Mouse (Mus musculus) urinary bladder, adult 18-20 months (tissue): ENCODE measurements around the gene Snrnp25.
"Not testable (repeated sequence)": the region's sequence is repeated elsewhere in the genome, so short reads cannot be mapped to it uniquely, and the experiment has no call there.

Source experiments
- DNase-seq, 2 experiments: peaks; one replicate each; pipeline ENCODE4 v3.0.0; 2022; ENCODE audit warnings: low spot score in 2 of 2, mixed read lengths in 2 of 2

Gene Snrnp25

DNA sequence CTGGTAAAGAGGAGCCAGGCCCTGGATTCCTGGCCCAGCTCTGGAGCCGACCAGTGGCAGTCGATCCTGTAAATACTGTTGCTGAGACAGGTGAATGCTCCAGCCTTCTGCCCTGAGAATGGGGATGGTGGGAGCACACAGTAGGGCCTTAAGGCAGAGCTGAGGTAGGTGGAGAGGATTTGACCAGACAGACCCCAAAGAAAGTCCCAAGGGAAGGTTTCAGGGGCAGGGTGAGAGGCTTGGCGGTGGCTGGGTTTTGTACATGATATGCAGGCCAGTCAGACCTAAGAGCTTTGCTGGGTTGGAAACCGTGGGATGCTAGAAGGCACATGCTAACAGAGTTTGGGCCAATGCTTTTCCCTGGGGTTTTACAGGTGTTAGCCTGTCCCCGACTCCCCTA is 10.6 kb upstream of the Snrnp25 start:
- no peak for DNase-seq

DNA sequence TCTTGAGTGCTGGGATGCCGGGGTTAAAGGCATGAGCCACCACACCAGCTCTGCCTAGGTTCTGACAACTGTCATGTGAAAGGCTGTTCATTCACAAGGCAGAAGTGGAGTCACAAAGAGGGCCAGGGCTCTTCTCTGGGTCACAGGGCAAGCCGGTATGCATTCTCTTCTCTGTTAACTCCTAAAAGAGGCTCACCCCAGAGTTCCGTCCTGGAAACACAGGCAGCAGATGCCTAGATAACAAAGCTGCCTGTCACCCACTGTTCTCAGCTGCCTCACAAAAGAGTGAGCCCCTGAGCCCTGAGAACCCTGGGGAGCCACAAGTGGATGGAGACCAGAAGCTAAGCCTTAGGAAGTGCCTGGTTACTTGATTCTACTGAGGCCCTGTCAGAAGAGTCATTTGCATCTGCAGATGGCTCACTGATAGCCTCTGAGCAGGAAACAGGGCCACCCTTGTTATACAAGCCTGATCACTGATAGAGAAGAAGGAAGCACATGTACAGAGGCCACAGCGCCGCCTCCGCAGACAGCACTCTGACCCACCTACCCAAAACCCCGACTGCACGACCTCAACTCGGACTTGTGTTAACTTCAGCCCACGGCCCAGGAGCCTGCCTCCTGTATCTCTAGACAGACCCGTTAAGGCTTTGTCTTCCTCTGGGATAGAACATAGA is 9.2 kb upstream of the Snrnp25 start:
- DNase-seq: no peak

DNA sequence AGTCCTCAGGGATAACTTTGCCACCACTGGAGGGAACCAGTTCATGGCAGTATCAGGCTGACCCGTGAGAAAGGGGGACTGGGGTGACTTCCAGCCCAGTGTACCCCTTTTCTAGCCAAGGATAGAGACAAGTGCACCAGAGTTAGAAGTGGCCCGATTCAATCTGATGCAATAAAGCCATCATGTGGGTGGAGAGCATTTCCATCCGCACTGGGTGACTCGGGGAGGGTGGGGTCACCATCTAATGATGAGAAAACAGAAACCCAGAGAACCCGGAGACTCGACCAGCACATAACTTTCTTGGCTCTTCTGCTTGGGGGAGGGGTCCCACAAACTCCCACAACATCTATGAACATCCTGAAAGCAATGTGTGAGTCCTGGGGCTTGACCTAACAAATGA is 8.5 kb upstream of the Snrnp25 start:
- DNase-seq: no peak

DNA sequence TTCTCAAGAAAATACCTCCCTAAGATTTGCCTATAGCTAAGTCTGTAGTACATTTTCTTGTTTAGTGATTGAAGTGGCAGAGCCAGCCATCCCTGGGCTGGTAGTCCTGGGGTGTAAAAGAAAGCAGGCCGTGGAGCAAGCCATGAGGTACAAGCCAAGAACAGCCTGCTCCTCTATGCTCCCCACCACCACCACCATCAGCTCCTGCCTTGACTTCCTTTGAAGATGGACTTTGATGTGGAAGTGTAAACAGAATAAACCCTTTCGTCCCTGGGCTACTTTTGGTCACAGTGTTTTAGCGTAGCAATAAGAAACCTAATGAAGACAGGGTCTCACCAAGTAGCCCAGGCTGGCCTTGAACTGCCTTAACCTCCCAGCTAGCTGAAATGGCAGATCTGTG is 7.4 kb upstream of the Snrnp25 start:
- no peak for DNase-seq

DNA sequence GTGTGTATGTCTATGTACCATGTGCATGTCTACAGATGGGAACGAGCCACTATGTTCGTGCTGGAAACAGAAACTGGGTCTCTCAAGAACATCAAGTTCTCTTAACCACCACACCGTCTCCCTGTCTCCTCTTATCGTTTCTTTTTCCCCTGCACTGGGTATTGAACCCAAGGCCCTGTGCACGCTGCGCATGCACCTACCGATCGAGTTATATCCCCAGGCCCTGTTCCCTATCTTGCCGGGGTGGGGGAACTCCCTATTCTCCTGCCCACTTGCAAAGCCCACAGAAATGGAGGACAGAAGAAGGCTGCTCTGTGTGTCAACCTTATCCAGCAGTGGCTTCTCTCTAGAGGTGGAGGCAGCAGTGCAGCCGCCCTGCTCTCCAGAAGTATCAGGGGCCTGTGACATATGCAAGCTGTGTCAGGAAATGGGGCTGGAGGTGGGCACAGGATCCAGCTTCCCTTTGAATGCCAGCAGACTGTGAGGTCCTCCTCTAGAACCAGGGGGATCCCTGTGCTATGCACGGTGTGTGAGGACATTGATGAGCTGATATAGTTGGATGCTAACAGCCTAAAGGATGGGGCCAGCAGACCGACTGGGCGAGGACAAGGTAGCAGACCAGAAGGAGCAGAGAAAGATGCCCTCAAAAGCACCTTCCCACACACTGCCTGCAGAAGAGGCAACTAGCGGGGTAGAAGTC is 6.8 kb upstream of the Snrnp25 start:
- no peak for DNase-seq

DNA sequence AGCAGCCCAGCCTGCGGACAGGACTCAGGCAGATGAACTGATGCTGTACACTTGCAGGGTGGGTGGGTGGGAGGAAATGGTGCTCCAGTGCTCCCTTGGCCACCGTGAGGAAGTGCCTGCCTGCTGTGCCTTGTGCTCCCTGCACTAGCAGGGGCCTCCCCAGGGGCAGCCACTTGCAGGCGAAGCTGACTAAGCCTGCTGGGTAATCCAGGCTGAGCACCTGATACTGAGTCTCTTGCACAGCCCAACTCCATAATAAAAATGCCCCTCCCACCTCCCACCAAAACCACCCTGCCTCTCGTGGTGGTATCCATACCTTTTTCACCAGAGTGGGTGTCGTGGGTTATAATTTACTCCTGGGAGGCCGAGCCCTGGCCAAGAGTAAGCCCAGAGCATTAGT is 6.0 kb upstream of the Snrnp25 start:
- DNase-seq: no peak

DNA sequence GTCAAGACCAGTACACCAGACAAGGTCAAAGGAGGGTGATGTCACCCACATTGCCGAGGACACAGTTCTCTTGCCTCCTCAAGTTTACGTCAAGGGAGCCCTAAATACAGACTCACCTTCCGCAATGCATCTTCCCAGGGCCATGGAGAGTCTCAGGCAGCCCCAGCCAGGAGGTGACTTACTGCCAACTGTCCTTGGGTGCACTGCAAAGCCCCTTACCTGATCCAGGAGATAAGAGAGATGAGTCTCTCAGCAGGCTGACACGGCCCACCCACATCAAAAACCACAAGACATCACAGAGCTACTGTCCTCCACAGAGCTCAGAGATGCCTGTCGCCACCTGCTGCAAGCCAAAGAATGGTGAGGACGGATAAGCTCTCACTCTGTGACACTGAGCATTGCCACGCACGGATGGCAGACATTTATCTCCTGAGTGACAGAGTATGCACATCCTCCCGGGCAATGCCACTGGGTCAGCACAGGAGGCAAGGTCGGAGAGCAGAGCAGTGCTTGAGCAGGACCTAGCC is 5.1 kb upstream of the Snrnp25 start, which contains the start of gene Il9r:
Gene Il9r (minus strand): TSS at position 205 of the 527 bp plus-strand sequence.
- no peak for DNase-seq

DNA sequence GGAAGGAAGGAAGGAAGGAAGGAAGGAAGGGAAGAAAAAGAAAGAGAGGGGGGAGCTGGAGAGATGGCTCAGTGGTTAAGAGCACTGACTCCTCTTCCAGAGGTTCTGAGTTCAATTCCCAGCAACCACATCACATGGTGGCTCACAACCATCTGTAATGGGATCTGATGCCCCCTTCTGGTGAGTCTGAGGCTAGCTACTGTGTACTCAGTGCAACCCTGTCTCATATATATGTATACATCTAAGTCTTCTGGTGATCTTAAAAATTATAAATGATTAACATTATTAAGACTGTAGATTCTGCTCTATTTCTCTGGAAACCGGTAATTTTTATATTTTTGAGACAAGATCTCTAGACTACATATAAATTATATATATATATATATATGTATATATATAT is 4.2 kb upstream of the Snrnp25 start:
- DNase-seq: not testable (repeated sequence)

DNA sequence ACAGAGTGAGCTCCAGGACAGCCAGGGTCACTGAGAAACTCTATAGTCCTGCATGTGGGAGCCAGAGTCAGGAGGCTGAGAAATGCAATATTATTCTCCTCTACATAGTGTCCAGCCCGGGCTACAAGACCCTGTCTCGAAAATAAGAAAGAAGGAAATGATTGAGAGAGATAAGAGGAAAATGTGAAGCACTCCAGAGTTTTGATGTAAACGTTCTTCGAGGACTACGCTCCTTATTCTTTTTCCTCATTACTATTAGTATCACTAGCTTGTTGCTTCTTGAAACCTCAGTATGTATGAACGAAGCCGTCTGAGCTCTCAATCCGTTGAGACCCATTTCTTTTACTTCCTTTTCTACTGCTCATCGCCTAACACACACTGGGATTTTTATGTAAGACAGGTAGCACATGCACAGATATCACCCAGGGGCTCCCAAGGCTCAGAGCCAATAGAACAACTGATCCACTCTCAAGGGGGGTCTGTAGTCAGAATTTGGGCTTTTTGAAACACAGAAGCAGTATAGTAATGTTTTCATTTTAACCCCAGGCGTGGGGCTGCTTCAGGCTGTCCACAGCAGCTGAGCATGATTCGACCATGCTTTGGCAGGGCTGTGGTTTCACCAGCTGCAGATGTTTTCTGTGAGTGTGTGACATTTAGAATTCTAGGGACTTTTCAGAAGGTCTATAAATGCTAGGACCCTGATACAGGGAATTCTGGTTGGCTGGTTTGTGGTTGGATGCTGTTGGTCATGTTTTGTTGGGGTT is 3.1 kb upstream of the Snrnp25 start:
- DNase-seq: no peak

DNA sequence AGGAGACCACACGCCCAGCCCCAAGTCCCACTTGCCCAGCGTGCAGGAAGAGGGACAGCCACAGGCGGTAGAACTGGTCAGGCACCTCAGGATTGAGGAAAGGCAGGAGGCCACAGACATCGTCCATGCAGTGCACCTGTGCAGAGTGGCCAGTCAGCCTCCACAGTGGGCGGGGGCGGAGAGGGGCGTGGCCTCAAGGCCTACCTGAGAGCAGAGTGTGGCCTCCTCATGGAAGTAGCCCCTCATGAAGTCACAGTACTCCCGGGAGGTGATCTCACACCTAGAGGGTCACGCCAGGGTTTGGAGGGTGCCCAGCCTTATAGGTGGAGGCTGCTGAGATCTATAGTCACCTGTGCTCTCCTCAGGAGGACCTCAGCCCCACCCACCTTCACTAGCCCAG is 5.4 kb downstream of the Snrnp25 start:
- DNase-seq: no peak

DNA sequence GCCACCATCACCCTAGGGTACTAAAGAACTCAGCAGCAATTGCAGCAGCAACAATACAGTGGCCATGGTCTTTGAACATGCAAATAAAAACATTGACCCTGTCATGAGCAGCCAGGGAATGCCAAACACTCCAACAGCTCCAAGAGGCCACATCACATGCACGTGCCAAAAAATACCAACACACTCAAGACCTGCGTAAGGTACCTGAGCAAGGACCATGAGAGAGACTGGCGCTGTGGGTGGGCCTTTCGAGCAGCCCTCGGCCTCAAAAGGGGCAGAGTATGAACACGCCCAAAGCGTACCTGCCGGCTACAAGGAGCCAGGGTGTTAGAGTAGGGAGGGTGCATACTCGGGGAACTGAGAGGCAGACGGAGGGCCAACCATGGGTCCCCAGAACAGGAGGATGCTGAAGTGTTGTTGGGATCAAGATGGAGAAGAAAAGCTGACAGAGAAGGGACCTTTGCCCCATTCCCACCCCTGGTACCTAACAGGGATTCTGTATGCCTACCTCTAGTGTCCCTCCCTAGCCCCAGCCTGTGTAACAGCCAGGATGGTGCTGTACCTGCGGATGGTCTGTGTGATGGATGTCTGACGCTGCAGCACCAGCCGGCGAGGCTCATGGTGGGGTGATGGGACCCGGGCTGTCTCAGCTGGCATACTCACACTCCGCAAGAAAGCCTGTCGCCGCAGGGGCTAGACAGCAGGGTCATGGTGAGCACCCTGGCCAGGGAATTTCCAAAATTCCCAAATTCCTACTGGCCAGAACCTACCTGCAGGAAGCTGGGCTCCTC is 10.4 kb downstream of the Snrnp25 start:
- DNase-seq: no peak

DNA sequence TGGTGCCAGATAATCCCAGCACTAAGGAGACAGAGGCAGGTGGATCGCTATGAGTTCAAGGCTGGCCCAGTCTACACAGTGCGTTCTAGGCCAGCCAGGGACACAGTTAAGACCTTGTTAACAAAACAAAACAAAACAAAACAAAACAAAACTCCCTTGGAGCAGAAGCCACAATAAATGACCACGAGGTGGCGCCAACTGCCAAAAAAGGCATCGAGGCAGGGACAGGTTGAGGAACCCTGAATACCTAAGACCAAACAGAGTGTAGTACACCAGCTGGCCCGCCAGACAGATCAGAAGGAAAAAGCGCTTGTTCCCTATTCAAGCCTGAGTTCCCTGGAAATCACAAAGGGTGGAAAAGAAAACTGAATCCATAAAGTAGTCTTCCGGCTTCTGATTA is 11.6 kb downstream of the Snrnp25 start:
- peak in 1 of 2 experiments; percentile 42 for DNase-seq

DNA sequence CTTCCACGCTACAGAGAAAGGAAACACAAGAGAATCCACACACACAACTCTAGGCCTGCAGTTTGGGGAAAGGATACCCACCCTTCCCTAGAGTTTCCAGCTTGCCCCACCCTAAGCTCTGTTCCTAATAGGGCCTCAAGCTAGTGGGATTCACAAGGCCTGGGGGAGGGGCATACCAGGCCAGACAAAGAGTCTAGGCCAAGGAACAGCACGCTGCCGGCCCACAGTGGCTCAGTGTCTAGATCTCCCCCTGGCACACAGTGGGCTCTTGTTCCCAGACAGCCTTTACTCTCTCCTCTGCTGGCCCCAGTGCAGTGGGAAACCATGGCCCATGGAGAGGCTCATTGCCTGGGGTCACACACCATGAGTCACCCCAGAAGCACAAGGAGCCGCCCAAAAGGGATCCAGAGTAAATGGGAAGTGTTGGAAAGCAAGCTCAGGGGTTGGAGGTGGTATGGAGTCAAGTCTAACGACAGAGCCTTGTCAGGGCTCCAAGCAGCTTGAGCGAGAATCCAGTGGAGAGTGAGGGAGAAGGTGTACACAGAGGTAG is 13.4 kb downstream of the Snrnp25 start:
- no peak for DNase-seq

DNA sequence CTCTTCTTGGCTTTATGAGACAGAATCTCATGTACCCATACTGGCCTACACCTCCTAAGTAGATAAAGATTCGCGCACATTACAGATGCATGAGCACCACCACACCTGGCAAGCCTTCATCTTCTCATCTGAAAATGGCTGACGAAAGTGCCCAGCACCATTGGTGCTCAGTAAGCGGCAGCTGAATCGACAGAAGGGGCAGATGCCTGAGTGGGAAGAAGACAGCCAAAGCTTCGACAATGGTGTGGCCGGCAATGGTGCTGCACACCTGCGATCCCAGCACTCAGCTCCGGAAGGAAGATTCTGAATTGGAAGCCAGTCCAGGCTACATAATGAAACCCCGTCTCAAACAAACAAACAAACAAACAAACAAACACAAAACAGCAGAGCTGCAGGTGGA is 14.1 kb downstream of the Snrnp25 start:
- no peak for DNase-seq

DNA sequence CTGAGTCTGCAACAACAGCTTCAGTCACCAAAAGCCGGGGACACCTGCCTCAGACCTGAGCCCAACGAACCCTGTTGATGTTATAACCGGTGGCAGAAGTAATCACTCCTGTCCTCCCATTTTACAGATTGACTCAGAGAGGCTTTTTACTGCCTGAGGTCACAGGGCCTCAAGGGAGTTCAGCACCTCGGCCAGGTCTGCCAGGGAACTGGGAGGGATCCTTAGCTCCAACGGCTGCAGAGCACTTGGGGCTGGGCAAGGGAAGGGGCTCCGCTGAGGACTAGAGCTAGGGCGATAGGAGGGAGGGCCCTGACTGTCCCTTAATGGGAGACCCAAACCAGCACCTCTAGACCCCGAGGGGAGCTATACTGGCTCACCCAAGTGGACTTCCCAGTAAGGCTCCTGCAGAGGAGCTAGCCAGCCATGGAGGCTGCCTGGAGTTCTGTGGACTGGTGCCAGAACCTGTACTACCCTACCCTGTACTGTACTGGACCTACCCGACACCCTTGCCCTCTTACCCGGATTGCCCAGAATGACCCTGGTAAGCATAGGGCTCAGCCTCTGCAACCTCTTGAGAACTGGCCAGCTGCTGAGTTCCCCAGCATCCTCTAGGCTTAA is 15.5 kb downstream of the Snrnp25 start:
- peak in 1 of 2 experiments; percentile 71 for DNase-seq

DNA sequence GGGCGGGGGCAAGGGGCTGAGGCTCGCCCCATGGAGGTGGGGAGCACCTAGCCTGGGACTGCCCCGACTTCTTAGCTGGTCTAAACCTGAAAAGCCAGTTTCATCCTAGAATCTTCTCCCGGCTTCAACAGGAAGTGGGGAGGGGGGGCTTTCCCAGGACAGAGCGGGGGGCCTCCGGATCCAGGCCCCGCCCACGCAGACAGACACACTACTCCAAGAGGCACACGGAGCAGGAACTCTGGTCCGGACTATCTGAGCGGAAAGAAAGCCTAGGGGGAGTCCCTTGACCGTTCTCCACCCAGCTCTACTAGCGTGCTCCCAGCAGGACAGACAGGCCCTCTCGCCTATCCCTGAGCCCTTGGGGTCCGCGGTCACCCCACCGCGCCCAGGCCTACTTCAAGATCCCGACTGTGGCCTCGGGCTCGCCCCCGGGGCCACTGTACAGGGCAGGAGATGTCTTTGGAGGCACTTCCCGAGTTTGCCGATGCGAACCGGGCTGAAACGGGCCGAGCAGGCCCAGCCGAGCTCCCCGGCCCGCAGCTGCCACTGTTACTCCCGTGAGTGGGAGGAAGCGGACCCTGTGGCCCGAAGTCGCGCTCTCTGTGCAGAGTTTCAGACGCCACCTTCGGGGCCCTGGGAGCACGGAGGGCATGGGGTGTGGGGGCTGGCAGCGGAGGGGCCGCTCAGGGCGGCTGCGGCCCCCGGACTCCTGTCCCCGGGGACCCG is 16.2 kb downstream of the Snrnp25 start:
- DNase-seq: peak; percentile 65 to 69

DNA sequence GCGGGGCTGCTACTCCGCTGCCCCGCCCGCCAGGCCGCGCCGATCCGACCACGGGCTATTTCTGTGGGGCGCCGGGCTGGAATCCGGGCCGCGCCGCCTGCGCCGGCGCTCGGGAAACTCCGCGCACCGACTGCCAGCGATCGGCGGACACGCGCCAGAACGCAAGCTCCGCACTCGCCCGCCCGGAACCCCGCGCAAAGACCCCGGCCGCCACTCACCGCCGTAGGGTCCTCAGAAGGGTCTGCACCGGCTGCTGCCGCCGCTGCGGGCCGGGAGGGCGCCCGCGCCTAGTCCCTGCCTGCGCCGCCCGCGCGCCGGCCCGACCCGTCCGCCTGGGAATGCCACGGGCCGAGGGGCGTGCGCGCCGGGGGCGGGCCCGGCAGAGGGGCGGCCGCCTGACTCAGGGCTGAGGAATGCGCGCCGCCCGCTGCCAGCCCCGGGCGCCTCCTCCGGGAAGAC is 16.8 kb downstream of the Snrnp25 start, which contains the start of gene Rhbdf1:
Gene Rhbdf1 (minus strand): TSS at position 350 of the 459 bp plus-strand sequence.
- DNase-seq: peak; percentile 56 to 63

DNA sequence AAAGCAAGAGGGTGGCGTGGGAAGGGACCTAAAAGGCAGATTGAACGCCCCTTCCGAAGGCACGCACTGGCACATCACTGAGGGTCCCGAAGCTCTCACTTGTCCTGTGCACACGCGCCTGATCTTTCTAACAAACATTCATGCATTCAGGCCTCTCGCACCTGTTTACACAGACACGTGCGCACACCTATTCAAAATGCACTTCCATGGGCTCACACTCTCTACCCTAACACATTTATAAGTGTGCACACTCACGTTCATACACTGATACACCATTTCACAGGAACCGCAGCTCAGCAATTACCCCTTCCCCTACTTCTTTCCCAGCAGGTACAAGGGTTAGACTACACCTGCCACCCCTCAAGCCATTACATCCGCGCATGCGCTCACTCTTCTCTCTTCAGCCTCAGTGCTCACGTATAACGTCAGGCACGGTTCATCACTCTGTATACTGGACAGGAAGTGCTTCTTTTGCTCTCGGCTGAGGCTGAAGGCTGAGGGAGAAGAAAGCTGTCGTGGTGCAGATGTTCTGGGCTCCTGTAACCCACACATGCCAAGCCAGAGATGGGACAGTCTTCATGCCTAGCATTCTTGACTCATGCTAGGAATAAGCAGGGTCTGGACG is 17.5 kb downstream of the Snrnp25 start:
- no peak for DNase-seq

DNA sequence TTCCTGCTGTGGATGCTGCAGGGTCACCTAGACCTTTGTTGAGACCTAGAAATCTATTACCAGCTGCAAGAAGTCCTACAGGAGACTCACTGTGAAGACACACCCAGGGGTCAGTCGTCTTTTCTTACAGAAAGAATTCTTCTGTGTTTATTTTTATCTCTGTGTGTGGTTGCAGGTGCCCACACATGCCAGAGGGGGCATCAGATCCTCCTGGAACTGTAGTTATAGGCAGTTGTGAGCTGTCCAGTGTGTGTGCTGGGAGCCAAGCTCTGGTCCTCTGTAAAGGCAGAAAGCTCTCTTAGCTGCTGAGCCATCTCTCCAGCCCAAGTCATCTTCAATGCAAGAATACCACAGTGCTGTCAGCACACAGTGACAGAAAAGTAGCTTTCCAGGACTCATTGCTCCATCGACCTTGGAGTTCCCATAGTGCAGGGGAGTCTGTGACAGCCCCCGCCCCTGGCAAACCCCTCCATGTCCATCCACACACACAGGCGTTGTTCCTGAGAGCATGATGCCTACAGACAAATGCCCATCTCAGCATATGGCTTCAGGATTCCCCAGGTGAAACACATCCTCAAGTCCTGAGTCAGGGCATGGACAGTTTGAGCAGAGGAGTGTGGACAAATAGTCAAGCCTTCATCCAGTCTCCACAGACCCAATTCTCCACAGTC is 18.2 kb downstream of the Snrnp25 start:
- no peak for DNase-seq
